Mouse (Mus musculus) myocyte (in vitro differentiated cells): ENCODE measurements at regions not wholly inside any gene's neighbourhood (a gene's known extent, or its start where the extent isn't known, plus 50 kb on each side); places are given as distances from the start of the nearest gene placed in this dataset.

Experiments
- E2F4 ChIP-seq: IDR thresholded peaks from one replicate; pipeline ENCODE4 v1.6.1; 2011; ENCODE audit warnings: mild to moderate bottlenecking, control low read depth, moderate library complexity; ENCODE audit not compliant: insufficient read depth
- POLR2A ChIP-seq: IDR thresholded peaks from one replicate; pipeline ENCODE4 v1.6.1; 2011; ENCODE audit warnings: low read depth, mild to moderate bottlenecking, control low read depth, moderate library complexity; ENCODE audit not compliant: insufficient read length
- TCF12 ChIP-seq: IDR thresholded peaks from one replicate; pipeline ENCODE4 v1.6.1; 2011; ENCODE audit warnings: mild to moderate bottlenecking, control low read depth; ENCODE audit not compliant: poor library complexity, insufficient read depth, severe bottlenecking

GRCm38 (mm10) chr13:72800546-72800945 lies 171.9 kb downstream of the Irx2 start:
- TF ChIP-seq E2F4, result no peak
- TF ChIP-seq TCF12, result no peak
- TF ChIP-seq POLR2A, result no peak
